Mouse (Mus musculus) hindbrain, embryonic 10.5 days (tissue): ENCODE results near the gene Prrx1. TPM values are rescaled to one million over a fixed set of nuclear protein-coding genes. Genes with fewer than 3 reads are reported as not detected.

Source experiments
- DNase-seq: peaks from one replicate; pipeline ENCODE4 v3.0.0-alpha.2; 2017; ENCODE audit warnings: low spot score
- H3K27ac ChIP-seq: fragments of 300-500 bp; sonication (generic); 2 replicates; pipeline ENCODE4 v1.5.1; 2016; ENCODE audit warnings: mild to moderate bottlenecking, moderate library complexity
- H3K27me3 ChIP-seq: fragments of 300-500 bp; sonication (generic); 2 replicates; pipeline ENCODE4 v1.6.1; 2016; ENCODE audit warnings: mild to moderate bottlenecking; ENCODE audit not compliant: poor library complexity, insufficient read depth, severe bottlenecking
- H3K36me3 ChIP-seq: fragments of 300-500 bp; sonication (generic); 2 replicates; pipeline ENCODE4 v1.6.1; 2016; ENCODE audit warnings: mild to moderate bottlenecking, moderate library complexity
- H3K4me1 ChIP-seq: fragments of 300-500 bp; sonication (generic); replicated peaks from 2 replicates; pipeline ENCODE4 v1.6.1; 2016; ENCODE audit warnings: mild to moderate bottlenecking
- H3K4me3 ChIP-seq: fragments of 300-500 bp; sonication (generic); 2 replicates; pipeline ENCODE4 v1.5.1; 2016; ENCODE audit warnings: mild to moderate bottlenecking, moderate library complexity
- H3K9me3 ChIP-seq: fragments of 300-500 bp; sonication (generic); 2 replicates; pipeline ENCODE4 v1.6.1; 2016; ENCODE audit warnings: mild to moderate bottlenecking, moderate library complexity
- WGBS: fragments of 180-500 bp; shearing (Covaris S2); methylation state at CpG from one replicate; pipeline ENCODE4 v1.1.7; 2016; 5-methylcytosine and 5-hydroxymethylcytosine counted together
- polyA plus RNA-seq: library from polyadenylated mRNA; unstranded; fragments of >200 nt; fragmentation: Nextera tagmentation; extraction: Ambion mirVana; gene quantifications from 2 replicates; pipeline ENCODE4 v1.2.1, GENCODE M21; 2016

Prrx1 gene
- polyA plus RNA-seq, 1 experiment from 2014 or later = 33.1 TPM

- Histone ChIP-seq H3K27ac (peak overlapping the region; percentile 45; the same call in 1 of the 2 replicates), H3K27me3 (peaks cover 95% of the 10 kb centered on the region), H3K9me3 (no peaks in the 10 kb centered on the region), H3K36me3 (no peaks in the 10 kb centered on the region), H3K4me1 (peaks cover 44% of the 10 kb centered on the region), H3K4me3 (peak overlapping the region; percentile 65)
- DNase-seq = no peak
- 3% methylated on average over 2 of the region's 2 CpGs for WGBS
Measured at GRCm38 (mm10) chr1:163309466-163309865, 4.0 kb downstream of the Prrx1 start.

DNA sequence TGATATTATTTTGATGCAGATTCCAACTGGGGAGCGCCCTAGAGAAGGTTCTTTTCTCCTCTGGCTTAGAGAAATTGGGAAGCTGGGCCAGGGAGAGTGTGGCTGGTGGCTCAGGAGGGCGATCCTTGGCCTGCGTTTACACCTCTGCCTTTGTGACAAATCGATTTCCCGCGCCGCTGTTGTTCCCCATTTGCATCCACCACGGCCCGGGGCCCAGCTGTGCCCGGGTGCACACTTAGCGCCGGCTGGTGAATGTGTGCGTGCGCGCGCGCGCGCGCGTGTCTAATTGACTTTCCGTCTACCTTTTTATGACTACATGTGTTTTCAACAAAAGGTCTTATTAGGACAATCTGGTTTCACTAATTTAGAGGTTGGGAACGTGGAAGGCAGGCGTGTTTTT is 4.9 kb downstream of the Prrx1 start:
- peak; percentile 70 for DNase-seq
- H3K4me1 ChIP-seq = peaks cover 36% of the 10 kb centered on the region
- no peaks in the 10 kb centered on the region for H3K9me3 ChIP-seq
- H3K4me3 ChIP-seq = peak overlapping the region; percentile 65
- H3K27me3 ChIP-seq = peaks cover 91% of the 10 kb centered on the region
- WGBS = 2% methylated on average over 24 of the region's 24 CpGs
- peak overlapping the region; percentile 45; the same call in 1 of the 2 replicates for H3K27ac ChIP-seq
- no peaks in the 10 kb centered on the region for H3K36me3 ChIP-seq

DNA sequence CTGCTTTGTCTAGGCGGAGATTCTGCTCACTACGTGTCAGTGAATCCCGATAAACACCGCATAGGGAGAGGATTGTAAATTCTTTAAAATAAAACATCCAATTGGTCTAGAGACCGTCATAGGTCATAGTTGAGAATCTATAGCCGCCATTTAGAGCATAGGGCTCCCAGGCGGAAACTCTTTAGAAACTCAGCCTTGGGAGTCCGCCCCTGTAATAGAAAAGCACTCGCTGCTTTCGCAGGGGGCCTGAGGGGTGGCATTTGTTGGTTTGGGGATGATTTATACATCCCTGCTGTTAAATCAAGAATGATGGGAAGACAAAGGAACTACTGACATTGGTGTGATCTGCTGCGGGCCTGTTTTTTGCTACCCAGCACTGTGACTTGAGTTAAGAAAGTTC is 5.8 kb downstream of the Prrx1 start:
- Histone ChIP-seq H3K27ac (no peak overlapping the region), H3K36me3 (no peaks in the 10 kb centered on the region), H3K27me3 (peaks cover 81% of the 10 kb centered on the region), H3K4me1 (peaks cover 27% of the 10 kb centered on the region), H3K4me3 (peak overlapping the region; percentile 1; the same call in 1 of the 2 replicates), H3K9me3 (no peaks in the 10 kb centered on the region)
- 9% methylated on average over 11 of the region's 11 CpGs for WGBS
- DNase-seq = peak; percentile 33

GRCm38 (mm10) chr1:163305956-163306355 is 7.6 kb downstream of the Prrx1 start:
- WGBS = 30% methylated on average over 1 of the region's 1 CpGs
- Histone ChIP-seq H3K36me3 (no peaks in the 10 kb centered on the region), H3K4me1 (peaks cover 14% of the 10 kb centered on the region), H3K27me3 (peaks cover 64% of the 10 kb centered on the region), H3K4me3 (no peak overlapping the region), H3K9me3 (no peaks in the 10 kb centered on the region), H3K27ac (no peak overlapping the region)
- DNase-seq = no peak

GRCm38 (mm10) chr1:163304837-163305236 is 8.7 kb downstream of the Prrx1 start:
- DNase-seq = no peak
- Histone ChIP-seq H3K36me3 (no peaks in the 10 kb centered on the region), H3K4me1 (peaks cover 14% of the 10 kb centered on the region), H3K27ac (no peak overlapping the region), H3K9me3 (no peaks in the 10 kb centered on the region), H3K4me3 (no peak overlapping the region), H3K27me3 (peaks cover 53% of the 10 kb centered on the region)
- WGBS = 87% methylated on average over 3 of the region's 3 CpGs

- Histone ChIP-seq H3K9me3 (no peaks in the 10 kb centered on the region), H3K27me3 (peaks cover 27% of the 10 kb centered on the region), H3K36me3 (no peaks in the 10 kb centered on the region), H3K4me3 (no peak overlapping the region), H3K4me1 (no peaks in the 10 kb centered on the region), H3K27ac (no peak overlapping the region)
- no peak for DNase-seq
- WGBS = 45% methylated on average over 6 of the region's 6 CpGs
Measured at GRCm38 (mm10) chr1:163302292-163302691, 11.2 kb downstream of the Prrx1 start.

DNA sequence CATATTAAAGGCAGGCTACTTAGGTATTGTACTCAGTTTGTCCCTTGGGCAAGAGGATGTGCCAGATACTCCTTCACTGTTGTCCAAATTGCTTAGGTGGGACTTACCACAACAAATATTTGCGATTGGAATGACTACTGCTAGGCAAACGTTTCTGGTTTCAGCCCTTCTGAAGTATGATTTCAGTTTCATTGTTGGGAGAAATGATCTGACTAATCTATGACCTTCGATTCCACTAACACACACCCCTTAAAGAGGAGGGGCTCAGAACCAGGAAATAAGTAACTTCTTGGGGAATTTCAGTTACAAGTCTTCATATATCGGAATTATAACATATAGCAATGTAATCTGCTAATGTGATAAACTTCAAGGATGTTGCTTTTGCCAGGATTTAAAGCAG is 20.4 kb downstream of the Prrx1 start:
- Histone ChIP-seq H3K4me3 (no peak overlapping the region), H3K36me3 (no peaks in the 10 kb centered on the region), H3K27me3 (no peaks in the 10 kb centered on the region), H3K27ac (no peak overlapping the region), H3K4me1 (no peaks in the 10 kb centered on the region), H3K9me3 (no peaks in the 10 kb centered on the region)
- no peak for DNase-seq
- 88% methylated on average over 4 of the region's 4 CpGs for WGBS

- 79% methylated on average over 2 of the region's 2 CpGs for WGBS
Measured at GRCm38 (mm10) chr1:163291925-163292324, 21.6 kb downstream of the Prrx1 start.

DNA sequence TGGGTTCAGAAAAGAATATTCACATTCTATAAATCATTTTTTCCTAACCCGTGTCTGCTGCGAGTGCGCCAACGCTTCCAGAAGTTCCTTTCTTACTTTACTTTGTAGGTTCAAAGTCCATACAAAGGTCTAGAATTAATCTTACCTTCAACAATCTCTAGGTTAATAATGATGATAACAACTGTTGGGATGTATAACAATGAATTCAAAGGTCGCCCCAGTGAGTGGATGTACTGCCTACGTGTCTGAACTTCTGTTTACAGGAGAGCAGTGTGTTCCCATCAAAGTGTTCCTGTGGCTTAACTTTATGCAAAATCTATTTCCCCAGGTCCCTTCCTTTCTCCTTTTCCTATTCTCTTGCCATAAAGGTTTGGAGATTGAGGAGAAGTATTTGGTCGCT is 24.4 kb downstream of the Prrx1 start:
- Histone ChIP-seq H3K9me3 (no peaks in the 10 kb centered on the region), H3K36me3 (no peaks in the 10 kb centered on the region), H3K27me3 (no peaks in the 10 kb centered on the region), H3K4me3 (no peak overlapping the region), H3K27ac (no peak overlapping the region), H3K4me1 (0 out of 2 replicates have a peak, but pooled peaks cover 4% of the 10 kb centered on the region)
- 88% methylated on average over 7 of the region's 7 CpGs for WGBS
- no peak for DNase-seq

More at GRCm38 (mm10) chr1:163291925-163292324, 21.6 kb downstream of the Prrx1 start:
- Histone ChIP-seq H3K9me3 (no peaks in the 10 kb centered on the region), H3K27ac (no peak overlapping the region), H3K27me3 (no peaks in the 10 kb centered on the region), H3K4me1 (no peaks in the 10 kb centered on the region), H3K36me3 (no peaks in the 10 kb centered on the region), H3K4me3 (no peak overlapping the region)
- no peak for DNase-seq

GRCm38 (mm10) chr1:163285539-163285938 is 28.0 kb downstream of the Prrx1 start:
- H3K27ac ChIP-seq = no peak overlapping the region
- WGBS = 53% methylated on average over 1 of the region's 1 CpGs
- DNase-seq = no peak
- no peaks in the 10 kb centered on the region for H3K27me3 ChIP-seq
- no peaks in the 10 kb centered on the region for H3K36me3 ChIP-seq
- H3K9me3 ChIP-seq = no peaks in the 10 kb centered on the region
- peaks cover 7% of the 10 kb centered on the region; the same call in 1 of the 2 replicates for H3K4me1 ChIP-seq
- no peak overlapping the region for H3K4me3 ChIP-seq

GRCm38 (mm10) chr1:163285136-163285535 is 28.4 kb downstream of the Prrx1 start:
- DNase-seq = no peak
- H3K9me3 ChIP-seq = no peaks in the 10 kb centered on the region
- H3K36me3 ChIP-seq = no peaks in the 10 kb centered on the region
- WGBS = 30% methylated on average over 3 of the region's 3 CpGs
- peaks cover 7% of the 10 kb centered on the region; the same call in 1 of the 2 replicates for H3K4me1 ChIP-seq
- H3K27ac ChIP-seq = no peak overlapping the region
- H3K27me3 ChIP-seq = no peaks in the 10 kb centered on the region
- no peak overlapping the region for H3K4me3 ChIP-seq

DNA sequence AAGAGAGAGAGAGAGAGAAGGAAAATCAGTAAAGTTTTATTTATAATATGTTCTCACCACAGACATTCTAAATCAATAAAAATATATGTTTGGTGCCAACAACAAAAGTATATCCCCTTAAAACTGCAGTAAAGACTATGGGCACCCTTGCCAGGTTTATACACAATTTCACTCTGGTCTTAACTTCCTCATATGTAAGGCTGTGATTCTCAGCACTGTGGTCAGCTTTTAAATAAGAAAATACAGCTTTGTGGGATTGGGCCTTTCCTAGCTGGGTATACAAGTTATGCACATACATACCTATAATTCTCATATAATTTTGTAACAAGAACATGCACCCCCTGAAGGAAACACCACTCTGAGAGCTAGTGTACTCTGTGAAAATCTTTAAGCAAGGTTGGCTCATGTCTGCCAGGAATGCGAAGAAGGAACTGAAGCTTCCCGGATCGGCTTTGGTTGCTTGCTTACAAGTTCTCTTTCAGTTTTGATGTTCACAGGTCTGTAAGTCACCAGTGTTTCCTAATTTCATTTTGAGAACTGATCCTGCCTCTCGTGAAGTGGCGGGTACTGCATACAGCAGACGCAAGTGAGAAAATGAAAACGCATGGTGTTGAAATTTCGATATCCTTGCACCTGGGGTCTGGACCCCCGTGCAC is 29.4 kb downstream of the Prrx1 start:
- DNase-seq = no peak
- 84% methylated on average over 9 of the region's 9 CpGs for WGBS
- H3K27ac ChIP-seq = no peak overlapping the region
- peaks cover 7% of the 10 kb centered on the region; the same call in 1 of the 2 replicates for H3K4me1 ChIP-seq
- no peaks in the 10 kb centered on the region for H3K36me3 ChIP-seq
- H3K4me3 ChIP-seq = no peak overlapping the region
- no peaks in the 10 kb centered on the region for H3K27me3 ChIP-seq
- H3K9me3 ChIP-seq = no peaks in the 10 kb centered on the region

DNA sequence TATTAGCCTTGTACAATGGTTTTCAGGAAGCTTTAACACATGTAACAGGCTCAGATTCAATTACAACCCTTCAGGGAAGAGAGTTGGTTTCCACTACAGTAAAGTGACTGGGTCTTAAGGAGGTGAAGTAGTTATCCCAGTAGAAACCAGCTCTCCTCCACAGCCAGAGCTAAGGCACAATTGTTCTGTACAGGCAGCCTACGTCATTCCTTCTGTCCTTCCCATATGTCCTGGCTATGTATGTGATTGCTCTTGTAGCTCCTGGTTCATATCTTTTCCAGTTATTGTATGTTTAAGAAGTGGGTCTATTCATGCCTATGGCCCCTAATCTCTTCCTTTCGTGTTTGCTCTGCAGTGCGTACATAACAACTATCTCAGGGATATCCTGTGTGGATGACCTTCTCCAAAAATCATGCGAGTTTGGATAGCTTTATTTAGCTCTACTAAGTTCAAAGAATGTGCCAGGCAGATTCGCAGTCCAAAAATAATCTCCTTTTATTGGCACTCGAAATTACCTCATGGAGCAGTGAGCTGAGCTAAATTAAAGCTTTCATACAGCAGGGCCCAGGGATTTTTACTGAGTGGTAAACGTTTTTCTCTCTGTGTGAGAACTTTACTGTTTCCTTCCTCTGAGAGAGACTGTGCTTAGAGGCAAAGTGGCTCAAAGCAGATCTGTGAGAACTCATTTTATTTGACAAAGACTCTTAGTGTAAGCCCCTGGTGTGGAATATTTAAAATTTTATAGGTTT is 31.9 kb downstream of the Prrx1 start:
- Histone ChIP-seq H3K9me3 (no peaks in the 10 kb centered on the region), H3K36me3 (no peaks in the 10 kb centered on the region), H3K27ac (no peak overlapping the region), H3K4me3 (no peak overlapping the region), H3K27me3 (no peaks in the 10 kb centered on the region), H3K4me1 (peaks cover 7% of the 10 kb centered on the region; the same call in 1 of the 2 replicates)
- DNase-seq = no peak
- WGBS = 84% methylated on average over 7 of the region's 7 CpGs
